Mouse (Mus musculus) pancreas, adult 10 weeks (tissue): ENCODE data around the gene Ddx10. TPM values are rescaled to one million over a fixed set of nuclear protein-coding genes. Genes with fewer than 3 reads are reported as not detected.

ENCODE experiments used
- polyA plus RNA-seq: library from polyadenylated mRNA; stranded (reverse); fragments of 350-450 nt; fragmentation: Illumina TruSeq; extraction: RNeasy Lipid Tissue Mini Kit (QIAGEN cat#74804); gene quantifications from one replicate; pipeline ENCODE4 v1.2.3, GENCODE M21; 2015; ENCODE audit warnings: low read depth, low replicate concordance; ENCODE audit not compliant: insufficient read depth

Gene Ddx10
- polyA plus RNA-seq: 3.3 TPM

DNA sequence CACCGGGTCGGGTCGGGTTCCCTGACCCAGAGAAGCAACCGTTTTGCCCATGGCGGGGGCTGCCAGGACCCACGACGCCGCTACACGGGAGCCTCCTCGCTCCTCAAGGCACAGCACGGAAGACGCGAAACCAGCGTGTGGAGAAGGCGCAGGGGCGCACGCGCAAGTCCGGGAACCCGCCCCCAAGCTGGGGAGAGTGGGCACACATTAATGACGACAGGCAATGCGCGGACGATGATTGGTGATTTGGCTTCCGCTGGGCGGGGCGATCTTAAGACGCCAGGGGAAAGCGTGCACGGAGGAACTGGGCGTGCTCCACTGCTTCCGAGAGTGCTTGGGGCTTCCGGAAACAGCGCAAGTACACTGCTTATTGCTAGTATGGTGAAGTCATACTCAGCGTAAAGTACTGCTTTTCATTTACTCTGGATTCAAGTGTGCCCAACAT is at the start of gene Ddx10:
Gene Ddx10 (minus strand): TSS at position 101 of the 445 bp plus-strand sequence.

Other genes starting within 250 kb of the Ddx10 start
- gene Exph5, start 53.6 kb upstream of the Ddx10 start, polyA plus RNA-seq: 0.74 TPM
- 3.8 TPM for gene Kdelc2, start 136.0 kb upstream of the Ddx10 start, polyA plus RNA-seq
- not detected for gene 4930550C14Rik, start 154.3 kb upstream of the Ddx10 start, polyA plus RNA-seq